Mouse (Mus musculus) embryonic fibroblast, embryonic 13.5 days (primary cell): ENCODE results near the gene Hist4h4.

ENCODE experiments used
- CTCF ChIP-seq: IDR thresholded peaks from 2 replicates; pipeline ENCODE4 v1.5.1; 2011; ENCODE audit warnings: mild to moderate bottlenecking, control low read depth, low read length, moderate library complexity, borderline replicate concordance; ENCODE audit not compliant: insufficient read depth
- POLR2A ChIP-seq: IDR thresholded peaks from 2 replicates; pipeline ENCODE4 v1.6.1; 2011; ENCODE audit warnings: low read depth, mild to moderate bottlenecking, control low read depth, low read length, moderate library complexity

GRCm38 (mm10) chr6:136803093-136803738 is 999 bp downstream of the Hist4h4 start:
- no peak; the same call in 1 of the 2 replicates for TF ChIP-seq POLR2A
- TF ChIP-seq CTCF: no peak
